15 mouse cellular contexts compared by ENCODE assay signal in genomic region chr14:117390794-117391320, GRCm38 (mm10).
"Had no signal": no experiment of that assay in that cellular context is flagged by ENCODE, and none has a peak within 500 bp of the region (broad histone marks: within the 10 kb centered on the region; RNA-seq: fewer than 3 reads in every experiment).

No protein-coding gene starts in this region.

- DNase-seq: liver, postnatal 0 days; lung, adult 2 months; lung, postnatal 4 days; midbrain, embryonic 14.5 days; right cerebral cortex, postnatal 14 days; thymus, adult 18-20 months; thymus, postnatal 14 days; thymus, postnatal 36 days had no signal

- H3K4me2 ChIP-seq: lung, embryonic 15.5 days; midbrain, embryonic 12.5 days; neural tube, embryonic 12.5 days; stomach, embryonic 15.5 days had no signal

- H3K27me3 ChIP-seq: lung, embryonic 15.5 days; midbrain, embryonic 12.5 days; neural tube, embryonic 12.5 days; stomach, embryonic 15.5 days had no signal

- H3K27ac ChIP-seq: lung, embryonic 15.5 days; midbrain, embryonic 10.5 days; midbrain, embryonic 12.5 days; neural tube, embryonic 12.5 days; stomach, embryonic 15.5 days; stomach, postnatal 0 days had no signal

- H3K4me3 ChIP-seq: lung, embryonic 15.5 days; midbrain, embryonic 10.5 days; midbrain, embryonic 12.5 days; neural tube, embryonic 12.5 days; stomach, embryonic 15.5 days had no signal

- H3K4me1 ChIP-seq: midbrain, embryonic 10.5 days; midbrain, embryonic 12.5 days; neural tube, embryonic 12.5 days; stomach, embryonic 15.5 days had no signal

- H3K9me3 ChIP-seq: lung, embryonic 15.5 days; midbrain, embryonic 10.5 days; midbrain, embryonic 12.5 days; neural tube, embryonic 12.5 days; stomach, embryonic 15.5 days had no signal

- ATAC-seq: liver, postnatal 0 days; midbrain, embryonic 16.5 days had no signal

- H3K9ac ChIP-seq: liver, postnatal 0 days; lung, embryonic 15.5 days; midbrain, embryonic 12.5 days; neural tube, embryonic 12.5 days; stomach, embryonic 15.5 days had no signal

- H3K36me3 ChIP-seq: lung, embryonic 15.5 days; midbrain, embryonic 10.5 days; midbrain, embryonic 12.5 days; neural tube, embryonic 12.5 days; stomach, embryonic 15.5 days had no signal
